Mouse (Mus musculus): ENCODE results near the gene Nps.
"Not testable (repeated sequence)": the region's sequence is repeated elsewhere in the genome, so short reads cannot be mapped to it uniquely, and the experiment has no call there.

The Nps gene

GRCm38 (mm10) chr7:135258053-135258753 is at the start of gene Nps:
Gene Nps (plus strand): TSS chr7:135258703.
- not testable (repeated sequence) for DNase-seq

DNA sequence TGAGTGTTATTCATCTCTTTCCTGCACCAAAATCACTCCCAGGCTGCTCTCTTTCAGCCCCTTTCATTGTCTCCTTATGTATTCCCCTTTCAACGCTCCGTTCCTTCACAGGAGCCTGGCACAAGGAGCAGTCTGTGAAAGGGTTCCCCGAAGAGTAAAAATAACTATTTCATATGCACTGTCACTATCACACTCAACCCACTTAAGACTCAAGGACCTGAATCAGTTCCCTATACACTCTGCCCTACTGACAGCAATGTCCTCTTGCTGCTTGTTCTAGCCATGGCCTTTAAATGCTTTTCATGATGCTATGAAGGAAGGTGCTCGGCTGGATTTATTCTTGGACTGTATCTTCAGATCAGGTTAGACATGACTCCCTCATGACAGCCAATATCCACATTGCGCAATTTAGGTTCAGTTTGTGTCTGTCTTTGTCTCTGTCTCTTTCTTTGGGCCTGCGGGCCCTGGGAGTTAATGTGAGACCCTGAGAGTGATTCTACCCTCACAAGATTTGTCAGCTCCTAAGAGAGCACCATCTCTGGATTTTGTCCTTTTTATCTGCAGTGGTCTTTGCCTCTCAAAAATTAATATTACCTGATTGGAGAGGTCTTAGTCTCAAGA is 49.4 kb upstream of the Nps start:
- DNase-seq, result no peak

DNA sequence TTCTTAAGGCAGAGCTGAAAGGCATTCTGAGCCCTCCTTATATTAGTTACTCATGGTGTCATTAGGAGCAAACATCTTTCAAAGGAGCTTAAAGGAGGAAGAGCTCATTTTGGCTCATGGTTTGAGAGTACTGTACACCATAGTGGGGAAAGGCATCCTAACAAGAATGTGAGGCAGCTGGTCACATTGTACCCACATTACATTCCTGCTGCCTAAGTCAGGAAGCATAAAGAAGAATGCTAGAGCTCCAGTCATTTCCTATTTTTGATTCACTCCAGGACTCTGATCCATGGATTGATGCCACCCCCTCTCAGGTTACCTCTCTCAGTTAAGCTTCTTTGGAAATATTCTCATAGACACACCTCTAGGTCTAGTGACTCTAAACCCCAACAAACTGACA is 48.2 kb upstream of the Nps start:
- DNase-seq, result no peak

DNA sequence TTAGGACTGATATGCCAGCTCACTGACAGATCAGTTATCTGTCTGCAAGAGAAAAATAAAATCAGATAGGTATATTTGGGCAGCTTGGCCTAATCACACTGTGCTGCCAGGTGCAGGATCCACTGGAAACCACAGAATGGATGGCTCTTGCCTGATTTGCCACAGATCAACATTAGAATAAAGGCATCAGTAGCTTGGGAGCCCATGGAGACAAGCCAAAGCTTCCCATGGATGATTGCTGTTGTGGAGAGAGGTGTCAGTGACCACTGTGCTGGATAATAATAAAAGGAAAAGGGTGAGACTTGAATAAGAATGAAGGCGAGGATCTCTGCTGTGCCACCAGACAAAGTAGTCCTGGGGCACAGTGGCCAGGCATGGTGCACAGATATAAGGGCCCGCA is 47.7 kb upstream of the Nps start:
- DNase-seq, result no peak

- peak; percentile 48 for DNase-seq
These were observed 46.0 kb upstream of the Nps start for GRCm38 (mm10) chr7:135212505-135212904.

DNA sequence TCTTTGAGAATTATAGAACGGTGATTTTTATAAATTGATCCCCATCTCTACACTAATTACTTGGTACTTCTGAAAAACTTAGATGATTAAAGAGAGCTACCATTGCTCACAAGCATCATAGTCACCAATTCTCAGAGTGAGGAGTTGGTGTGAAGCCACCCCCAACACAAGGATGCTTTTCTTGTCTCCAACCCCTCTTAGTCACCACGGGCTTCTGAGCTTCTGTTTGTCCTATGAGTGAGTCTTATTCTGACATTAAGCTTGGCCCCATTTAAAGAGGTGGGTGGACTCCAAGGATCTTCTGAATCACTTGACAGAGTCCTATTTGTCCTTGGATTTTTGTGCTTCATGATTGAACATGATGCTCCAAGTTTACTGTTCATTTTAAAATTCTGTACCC is 37.0 kb upstream of the Nps start:
- DNase-seq, result no peak

DNA sequence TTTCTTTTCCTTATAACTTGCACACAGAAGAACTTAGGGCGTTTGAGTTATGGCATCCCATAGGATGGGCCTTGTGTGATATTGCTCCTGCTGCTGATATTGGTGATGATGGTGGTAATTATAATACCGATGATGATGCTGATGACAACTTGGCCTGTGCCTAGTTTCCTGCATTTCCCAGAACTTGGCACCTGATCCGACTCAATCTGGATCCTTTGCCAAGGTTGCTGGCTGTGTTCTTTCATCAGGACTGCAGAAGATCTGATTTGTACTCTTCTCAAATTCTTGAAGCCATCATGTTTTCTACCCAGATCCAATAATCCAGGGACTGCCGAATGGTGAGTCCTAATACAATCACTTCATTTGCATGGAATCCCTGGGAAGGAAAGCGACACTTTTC is 32.5 kb upstream of the Nps start:
- DNase-seq, result no peak

DNA sequence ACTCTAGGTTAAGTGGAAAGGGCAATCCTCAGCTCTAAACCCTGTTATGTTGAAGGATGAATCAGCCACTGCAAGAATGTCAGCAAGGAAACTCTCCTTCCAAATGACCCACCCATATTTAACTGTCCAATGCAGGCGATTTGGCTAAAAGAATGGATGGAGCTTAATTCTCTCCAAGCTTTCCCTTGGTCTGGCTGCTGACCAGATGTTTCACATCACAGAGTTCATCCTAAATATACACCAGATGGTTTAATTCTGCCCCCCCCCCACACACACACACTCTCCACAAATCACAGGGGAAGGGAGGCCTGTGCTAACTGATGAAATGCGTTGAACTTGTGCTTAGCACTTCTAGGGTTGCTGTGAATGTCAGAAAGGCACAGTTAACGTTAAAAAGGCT is 21.4 kb upstream of the Nps start:
- no peak for DNase-seq

DNA sequence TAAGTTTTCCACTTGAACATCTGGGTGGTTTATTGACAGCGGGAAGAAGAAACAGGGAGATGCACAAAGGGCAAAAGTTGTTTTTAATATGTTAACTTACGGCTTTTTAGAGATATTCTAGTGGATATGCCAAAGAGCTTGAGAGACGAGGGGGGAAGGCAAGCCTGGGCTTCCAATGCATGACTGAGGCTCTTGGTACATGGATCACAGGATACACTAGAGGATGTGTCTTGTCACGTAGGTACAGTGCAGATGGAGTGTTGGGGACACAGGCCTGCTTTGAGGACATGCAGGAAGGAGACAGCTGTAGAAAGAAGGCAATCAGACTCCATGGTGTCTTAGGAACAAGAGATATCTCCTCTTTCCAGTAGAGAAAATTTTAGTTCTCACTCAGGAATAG is 19.1 kb upstream of the Nps start:
- no peak for DNase-seq

DNA sequence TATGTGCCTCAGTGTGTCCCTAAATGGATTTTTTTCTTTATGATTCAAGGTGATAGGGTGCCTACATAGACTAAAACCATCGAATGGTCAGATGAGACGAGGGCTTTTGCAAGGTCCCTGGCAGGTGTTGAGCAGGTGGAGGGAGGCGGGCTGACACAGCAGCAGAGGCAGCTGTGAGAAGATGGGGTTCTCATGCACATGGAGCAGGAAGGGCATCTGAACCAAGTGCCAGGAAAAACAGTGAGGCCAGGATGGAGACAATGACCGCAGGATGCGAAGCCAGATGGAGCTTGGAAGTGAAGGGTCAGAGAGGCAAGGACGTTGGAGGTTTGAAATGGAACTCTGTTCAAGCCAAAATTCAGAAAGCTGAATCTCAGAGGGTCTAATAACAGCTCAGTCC is 18.5 kb upstream of the Nps start:
- no peak for DNase-seq

- no peak for DNase-seq
These were observed 17.9 kb upstream of the Nps start for GRCm38 (mm10) chr7:135240636-135241035.

- no peak for DNase-seq
These were observed 14.2 kb upstream of the Nps start for GRCm38 (mm10) chr7:135244171-135244880.

GRCm38 (mm10) chr7:135246386-135246785 is 12.1 kb upstream of the Nps start:
- no peak for DNase-seq

DNA sequence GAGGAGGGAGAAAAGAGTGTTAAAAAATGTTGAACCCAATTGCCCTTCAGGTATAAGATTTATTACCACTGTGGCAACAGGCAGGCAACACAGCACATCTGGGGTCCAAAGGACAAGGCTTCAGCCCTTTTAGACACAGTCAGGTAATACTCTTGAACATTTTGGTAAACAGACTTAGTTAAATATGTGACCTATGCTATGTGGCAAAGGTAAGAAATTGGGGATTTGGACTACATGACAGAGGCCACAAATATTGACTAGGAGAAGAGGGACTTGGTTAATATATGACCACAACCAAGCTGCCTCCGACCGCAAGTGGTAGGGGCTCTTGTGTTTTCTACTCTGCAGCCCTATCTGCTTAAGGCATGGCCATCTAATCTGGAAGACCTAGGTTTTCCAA is 5.3 kb upstream of the Nps start:
- DNase-seq, result no peak

GRCm38 (mm10) chr7:135254423-135254822 is 4.1 kb upstream of the Nps start:
- DNase-seq, result no peak

- DNase-seq, result no peak
These were observed 12.5 kb downstream of the Nps start for GRCm38 (mm10) chr7:135271011-135271410.

DNA sequence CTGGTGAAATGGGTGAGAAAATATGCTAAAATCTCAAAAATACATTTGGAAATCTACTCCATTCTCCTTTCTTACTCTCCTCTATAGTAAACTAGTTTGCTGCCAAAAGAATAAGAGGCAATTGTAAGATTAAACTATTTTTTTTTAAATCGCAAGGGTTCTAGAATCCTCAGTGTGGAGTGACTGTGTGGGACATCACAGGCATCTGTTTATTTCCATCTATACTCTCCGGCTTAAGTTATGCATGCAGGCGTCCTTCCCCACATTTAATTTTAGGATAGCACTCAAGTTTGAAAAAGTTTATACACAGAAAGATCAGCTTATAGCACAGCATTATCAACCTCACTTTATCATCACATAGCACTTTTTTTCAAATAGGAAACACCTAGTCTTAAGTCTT is 24.7 kb downstream of the Nps start:
- no peak for DNase-seq

GRCm38 (mm10) chr7:135289976-135290375 is 31.5 kb downstream of the Nps start:
- DNase-seq, result no peak

- DNase-seq, result no peak
These were observed 33.2 kb downstream of the Nps start for GRCm38 (mm10) chr7:135291646-135292236.

GRCm38 (mm10) chr7:135294498-135294897 is 36.0 kb downstream of the Nps start:
- no peak for DNase-seq

GRCm38 (mm10) chr7:135304496-135304895 is 46.0 kb downstream of the Nps start:
- DNase-seq, result no peak

All from kidney, adult 18-20 months (tissue).